Mouse (Mus musculus) cerebellum, adult 2 months (tissue): ENCODE results near the gene Phlpp1. TPM values are rescaled to one million over a fixed set of nuclear protein-coding genes. Genes with fewer than 3 reads are reported as not detected.

Source experiments
- DNase-seq, 2 experiments: peaks; one replicate each; pipeline ENCODE4 v3.0.0; 2021
- H3K27ac ChIP-seq: fragments of 200-500 bp; 2 replicates; pipeline ENCODE4 v1.5.1; 2012; ENCODE audit warnings: low read length, control low read depth, inconsistent platforms; ENCODE audit not compliant: insufficient read depth
- H3K27me3 ChIP-seq: fragments of 200-500 bp; 2 replicates; pipeline ENCODE4 v1.6.1; 2012; ENCODE audit warnings: inconsistent platforms, mild to moderate bottlenecking, low read length, moderate library complexity; ENCODE audit not compliant: control insufficient read depth, insufficient read depth
- H3K4me1 ChIP-seq: fragments of 200-500 bp; 2 replicates; pipeline ENCODE4 v1.6.1; 2011; ENCODE audit warnings: low read length; ENCODE audit not compliant: control insufficient read depth, insufficient read depth
- H3K4me3 ChIP-seq: fragments of 200-500 bp; replicated peaks from 2 replicates; pipeline ENCODE3; 2011; ENCODE audit warnings: mild to moderate bottlenecking, low read depth, low read length, control low read depth; ENCODE audit not compliant: insufficient read depth
- CTCF ChIP-seq: fragments of 200-500 bp; IDR thresholded peaks from 2 replicates; pipeline ENCODE4 v1.5.1; 2011; ENCODE audit warnings: low read depth, mild to moderate bottlenecking, control low read depth, low read length, moderate library complexity, borderline replicate concordance; ENCODE audit not compliant: insufficient read depth
- POLR2A ChIP-seq: fragments of 200-500 bp; IDR thresholded peaks from 2 replicates; pipeline ENCODE4 v1.6.1; 2011; ENCODE audit warnings: low read length, control low read depth, borderline replicate concordance; ENCODE audit not compliant: insufficient read depth
- WGBS: fragments of 180-500 bp; shearing (Covaris S2); methylation state at CpG from one replicate; pipeline ENCODE4 v1.1.7; 2018; 5-methylcytosine and 5-hydroxymethylcytosine counted together
- polyA plus RNA-seq: library from polyadenylated mRNA; depleted of rRNA; stranded (reverse); fragments of >200 nt; gene quantifications from 2 replicates; pipeline ENCODE4 v1.2.3, GENCODE M21; 2012

Phlpp1 gene
- polyA plus RNA-seq, 1 experiment = 59.2 TPM

DNA sequence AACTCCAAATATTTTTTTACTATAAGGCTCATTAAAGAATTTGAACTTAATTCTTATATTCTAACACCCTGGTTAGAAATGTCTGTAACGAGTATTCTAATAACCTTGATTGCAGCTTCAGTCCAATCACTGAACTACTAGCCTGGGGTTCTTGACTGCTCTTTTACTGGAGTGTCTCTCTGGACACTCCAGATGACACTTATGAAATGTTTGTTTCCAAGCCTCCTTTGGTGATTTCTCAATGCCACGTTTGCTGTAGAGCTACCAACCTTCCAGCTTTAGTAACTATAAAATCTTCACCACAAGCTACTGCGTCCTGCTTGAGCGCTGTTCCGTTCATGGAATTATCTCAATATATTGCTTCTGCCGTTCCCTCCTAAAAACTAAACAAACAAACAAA lies 15.8 kb upstream of the Phlpp1 start:
- WGBS = 82% methylated on average over 6 of the region's 6 CpGs
- TF ChIP-seq CTCF (no peak), POLR2A (no peak)
- H3K27ac ChIP-seq = peak overlapping the region; percentile 59; the same call in 1 of the 2 replicates
- no peaks in the 10 kb centered on the region for H3K27me3 ChIP-seq
- no peak for DNase-seq
- peaks cover 3% of the 10 kb centered on the region; the same call in 1 of the 2 replicates for H3K4me1 ChIP-seq
- no peak overlapping the region for H3K4me3 ChIP-seq

DNA sequence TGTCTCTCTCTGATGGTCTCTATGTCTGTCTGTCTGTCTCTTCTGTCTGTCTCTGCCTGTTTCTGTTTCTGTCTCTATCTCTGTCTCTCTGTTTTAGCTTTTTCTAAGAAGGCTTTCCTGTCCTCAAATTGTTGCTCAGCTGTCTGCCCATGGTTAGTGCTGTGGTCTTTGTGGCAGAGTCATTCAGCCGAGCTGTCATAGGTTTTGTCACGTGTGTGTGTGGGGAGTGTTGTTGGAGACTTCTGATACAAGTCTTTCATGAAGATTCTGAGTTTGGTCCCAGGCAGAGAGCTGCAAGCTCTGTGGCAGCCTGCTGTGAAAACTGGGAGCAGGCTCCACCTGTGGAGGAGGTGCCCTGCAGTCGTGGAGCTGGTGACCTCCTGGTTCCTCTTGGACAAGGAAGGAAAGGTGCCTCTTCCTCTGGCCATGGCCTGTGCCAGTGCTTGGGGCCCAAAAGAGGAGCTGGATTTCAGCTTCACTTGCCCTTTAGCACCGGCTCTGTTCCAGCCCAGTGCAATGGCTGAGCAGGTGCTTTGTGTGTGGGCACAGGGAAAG lies 13.5 kb upstream of the Phlpp1 start:
- Histone ChIP-seq H3K27me3 (no peaks in the 10 kb centered on the region), H3K27ac (no peak overlapping the region), H3K4me1 (no peaks in the 10 kb centered on the region), H3K4me3 (no peak overlapping the region)
- TF ChIP-seq POLR2A (no peak), CTCF (no peak)
- no peak for DNase-seq
- 68% methylated on average over 4 of the region's 4 CpGs for WGBS

DNA sequence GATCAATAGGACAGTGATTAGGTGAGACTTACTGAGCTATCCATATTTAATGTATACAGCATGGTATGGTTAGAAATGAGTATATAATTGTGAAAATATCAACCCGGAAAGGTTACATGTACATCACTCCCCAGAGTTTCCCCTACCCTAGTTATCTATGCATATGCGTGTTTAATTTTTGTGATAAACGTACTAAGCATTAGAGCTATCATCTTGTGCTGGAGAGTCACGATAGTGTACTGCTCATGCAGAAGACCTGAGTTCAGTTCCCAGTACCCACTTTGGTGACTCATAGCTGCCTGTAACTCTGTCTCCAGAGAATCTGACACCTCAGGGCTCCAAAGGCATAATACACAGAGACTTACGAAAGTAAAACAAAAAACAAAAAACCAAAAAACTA lies 11.9 kb upstream of the Phlpp1 start:
- no peak for TF ChIP-seq POLR2A
- no peak for TF ChIP-seq CTCF
- Histone ChIP-seq H3K27me3 (no peaks in the 10 kb centered on the region), H3K4me1 (no peaks in the 10 kb centered on the region), H3K4me3 (no peak overlapping the region), H3K27ac (no peak overlapping the region)
- WGBS = over 99% methylated on average over 5 of the region's 5 CpGs
- DNase-seq = no peak

GRCm38 (mm10) chr1:106160916-106161315 lies 10.6 kb upstream of the Phlpp1 start:
- DNase-seq = no peak
- 78% methylated on average over 4 of the region's 4 CpGs for WGBS
- no peak for TF ChIP-seq CTCF
- Histone ChIP-seq H3K27me3 (no peaks in the 10 kb centered on the region), H3K27ac (no peak overlapping the region), H3K4me3 (no peak overlapping the region), H3K4me1 (no peaks in the 10 kb centered on the region)

DNA sequence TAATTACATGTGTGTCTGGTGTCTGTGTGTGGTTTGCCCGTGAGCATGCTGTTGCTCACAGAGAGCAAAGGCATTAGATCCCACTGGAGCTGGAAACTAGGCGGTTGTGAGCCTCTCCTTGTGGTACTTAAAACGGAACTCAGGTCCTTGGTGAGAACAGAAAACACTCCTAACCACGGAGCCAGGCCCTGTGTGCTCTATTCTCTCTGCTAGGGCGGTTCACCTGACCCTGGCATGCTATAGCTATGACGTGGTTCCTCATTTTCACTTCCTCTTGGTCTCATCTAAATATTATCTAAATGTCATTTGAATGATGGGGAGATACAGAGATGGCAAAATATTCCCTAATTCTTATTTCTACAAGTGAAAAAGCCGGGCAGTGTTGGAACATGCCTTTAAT lies 9.0 kb upstream of the Phlpp1 start:
- TF ChIP-seq POLR2A (no peak), CTCF (no peak)
- DNase-seq = no peak
- 89% methylated on average over 7 of the region's 7 CpGs for WGBS

DNA sequence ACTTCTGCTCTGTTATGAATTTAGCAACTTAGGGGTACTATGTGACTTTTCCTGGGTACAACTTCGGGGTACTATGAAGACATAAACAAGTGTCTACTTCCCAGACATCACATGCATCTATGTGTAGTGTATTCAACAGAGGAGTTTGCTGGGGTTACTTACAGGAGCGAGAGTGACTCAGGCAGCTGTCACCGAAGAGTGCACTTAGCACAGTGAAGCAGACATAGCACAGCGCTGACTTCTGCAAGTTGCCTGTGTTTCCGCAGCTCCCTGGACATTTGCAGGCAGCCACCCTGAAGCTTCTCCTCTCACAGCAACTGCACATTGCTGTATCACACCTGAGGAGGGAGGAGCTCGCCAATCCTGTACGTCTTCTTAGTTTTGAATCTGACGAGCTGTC lies 8.2 kb upstream of the Phlpp1 start:
- Histone ChIP-seq H3K27ac (no peak overlapping the region), H3K27me3 (no peaks in the 10 kb centered on the region), H3K4me1 (no peaks in the 10 kb centered on the region), H3K4me3 (no peak overlapping the region)
- WGBS = 88% methylated on average over 8 of the region's 8 CpGs
- DNase-seq = no peak
- no peak for TF ChIP-seq POLR2A

More for the DNA sequence above, 9.0 kb upstream of the Phlpp1 start:
- Histone ChIP-seq H3K4me1 (no peaks in the 10 kb centered on the region), H3K27ac (no peak overlapping the region), H3K27me3 (no peaks in the 10 kb centered on the region), H3K4me3 (no peak overlapping the region)

DNA sequence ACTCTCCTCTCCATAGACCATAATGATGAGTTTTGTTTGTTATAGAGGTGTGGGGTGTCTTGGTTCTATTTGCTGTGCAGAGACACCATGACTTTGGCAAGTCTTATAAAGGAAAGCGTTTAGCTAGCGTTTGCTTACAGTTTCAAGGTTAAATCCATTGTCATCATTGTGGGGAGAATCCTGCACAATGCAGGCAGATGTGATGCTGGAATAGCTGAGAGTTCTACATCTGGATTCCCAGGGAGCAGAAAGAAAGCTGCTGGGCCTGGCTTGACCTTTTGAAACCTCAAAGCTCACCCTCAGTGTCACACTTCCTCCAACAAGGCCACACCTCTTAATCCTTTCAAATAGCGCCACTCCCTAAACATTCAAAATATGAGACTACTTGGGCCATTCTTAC lies 7.4 kb upstream of the Phlpp1 start:
- no peak for TF ChIP-seq CTCF
- WGBS = 92% methylated on average over 3 of the region's 3 CpGs
- no peaks in the 10 kb centered on the region for H3K27me3 ChIP-seq
- H3K4me3 ChIP-seq = no peak overlapping the region
- H3K4me1 ChIP-seq = no peaks in the 10 kb centered on the region
- no peak for DNase-seq
- no peak overlapping the region for H3K27ac ChIP-seq

GRCm38 (mm10) chr1:106168001-106168400 lies 3.6 kb upstream of the Phlpp1 start:
- Histone ChIP-seq H3K4me3 (no peak overlapping the region), H3K4me1 (no peaks in the 10 kb centered on the region), H3K27ac (no peak overlapping the region), H3K27me3 (no peaks in the 10 kb centered on the region)
- 54% methylated on average over 4 of the region's 4 CpGs for WGBS
- no peak for DNase-seq
- TF ChIP-seq CTCF (no peak), POLR2A (no peak)

- TF ChIP-seq CTCF (no peak), POLR2A (no peak)
- no peaks in the 10 kb centered on the region for H3K27me3 ChIP-seq
- DNase-seq = no peak
- no peak overlapping the region for H3K4me3 ChIP-seq
- peaks cover 3% of the 10 kb centered on the region; the same call in 1 of the 2 replicates for H3K4me1 ChIP-seq
- H3K27ac ChIP-seq = no peak overlapping the region
- WGBS = 46% methylated on average over 3 of the region's 3 CpGs
Observed at GRCm38 (mm10) chr1:106168801-106169200, 2.8 kb upstream of the Phlpp1 start.
